Mouse (Mus musculus) limb, embryonic 14.5 days (tissue): ENCODE results near the gene Antxr1. TPM values are rescaled to one million over a fixed set of nuclear protein-coding genes. Genes with fewer than 3 reads are reported as not detected.

Experiments
- ATAC-seq: fragments of 200-750 bp; cut with Nextera tagmentation; 2 replicates; pipeline ENCODE4 v1.8.0; 2017; ENCODE audit warnings: low read depth, moderate number of reproducible peaks, moderate TSS enrichment; ENCODE audit not compliant: low FRiP score
- DNase-seq: peaks from one replicate; pipeline ENCODE4 v3.0.0-alpha.2; 2015; ENCODE audit warnings: low spot score
- H3K27ac ChIP-seq: fragments of 300-500 bp; sonication (generic); replicated peaks from 2 replicates; pipeline ENCODE4 v1.5.1; 2014; ENCODE audit warnings: low read depth, mild to moderate bottlenecking, low read length, moderate library complexity, mixed read lengths
- H3K27me3 ChIP-seq: fragments of 300-500 bp; sonication (generic); 2 replicates; pipeline ENCODE4 v1.6.1; 2014; ENCODE audit warnings: low read length, mixed read lengths; ENCODE audit not compliant: control insufficient read depth, insufficient read depth
- H3K36me3 ChIP-seq: fragments of 300-500 bp; sonication (generic); 2 replicates; pipeline ENCODE4 v1.6.1; 2014; ENCODE audit warnings: mild to moderate bottlenecking, low read length, moderate library complexity, mixed read lengths; ENCODE audit not compliant: control insufficient read depth, insufficient read depth
- H3K4me1 ChIP-seq: fragments of 300-500 bp; sonication (generic); 2 replicates; pipeline ENCODE4 v1.6.1; 2014; ENCODE audit warnings: antibody characterized with exemption, low read length, mixed read lengths; ENCODE audit not compliant: control insufficient read depth, insufficient read depth
- H3K4me2 ChIP-seq: fragments of 300-500 bp; sonication (generic); replicated peaks from 2 replicates; pipeline ENCODE4 v1.6.1; 2014; ENCODE audit warnings: low read depth, mild to moderate bottlenecking, low read length, moderate library complexity; ENCODE audit not compliant: severe bottlenecking
- H3K4me3 ChIP-seq: fragments of 300-500 bp; sonication (generic); replicated peaks from 2 replicates; pipeline ENCODE4 v1.5.1; 2014; ENCODE audit warnings: low read length
- H3K9ac ChIP-seq: fragments of 300-500 bp; sonication (generic); 2 replicates; pipeline ENCODE4 v1.6.1; 2014; ENCODE audit warnings: mild to moderate bottlenecking, low read depth, low read length, moderate library complexity; ENCODE audit not compliant: severe bottlenecking
- H3K9me3 ChIP-seq: fragments of 300-500 bp; sonication (generic); 2 replicates; pipeline ENCODE4 v1.6.1; 2016; ENCODE audit warnings: low read length; ENCODE audit not compliant: control insufficient read depth
- POLR2A ChIP-seq: fragments of 200-500 bp; IDR thresholded peaks from 2 replicates; pipeline ENCODE4 v1.8.0; 2012; ENCODE audit warnings: inconsistent platforms, mild to moderate bottlenecking, moderate library complexity, borderline replicate concordance; ENCODE audit not compliant: insufficient read depth, insufficient read length; ENCODE audit errors: extremely low read depth
- WGBS: fragments of 180-500 bp; shearing (Covaris S2); extraction: QIAGEN DNeasy Blood & Tissue Kit; methylation state at CpG from one replicate; pipeline ENCODE4 v1.1.7; 2014; 5-methylcytosine and 5-hydroxymethylcytosine counted together
- polyA plus RNA-seq, 2 experiments: library from polyadenylated mRNA; depleted of rRNA in 1 of 2; stranded (reverse) in 1 of 2; unstranded in 1 of 2; fragments of >200 nt; fragmentation: Nextera tagmentation in 1 of 2; extraction: Ambion mirVana in 1 of 2; gene quantifications; 2 replicates each; pipeline versions ENCODE4 v1.2.1 to v1.2.3; 2012 to 2014

Antxr1 gene
- polyA plus RNA-seq, 2 experiments = 33.8 to 75.7 TPM

- Histone ChIP-seq H3K4me1 (peaks cover 29% of the 10 kb centered on the region), H3K9ac (no peak overlapping the region), H3K9me3 (no peaks in the 10 kb centered on the region), H3K27ac (no peak overlapping the region), H3K4me2 (no peak overlapping the region), H3K36me3 (peaks cover 52% of the 10 kb centered on the region), H3K27me3 (no peaks in the 10 kb centered on the region), H3K4me3 (no peak overlapping the region)
- no peak for TF ChIP-seq POLR2A
- peak; percentile 30 for DNase-seq
- WGBS = 63% methylated on average over 3 of the region's 3 CpGs
- ATAC-seq = no peak
Measured at GRCm38 (mm10) chr6:87250701-87251100, 84.9 kb downstream of the Antxr1 start.

- DNase-seq (no peak), ATAC-seq (no peak)
- 58% methylated on average over 9 of the region's 9 CpGs for WGBS
- Histone ChIP-seq H3K9ac (no peak overlapping the region), H3K27me3 (no peaks in the 10 kb centered on the region), H3K4me2 (no peak overlapping the region), H3K27ac (no peak overlapping the region), H3K36me3 (peaks cover 42% of the 10 kb centered on the region), H3K9me3 (no peaks in the 10 kb centered on the region), H3K4me1 (peaks cover 30% of the 10 kb centered on the region), H3K4me3 (no peak overlapping the region)
- no peak for TF ChIP-seq POLR2A
Measured at GRCm38 (mm10) chr6:87248226-87248834, 87.3 kb downstream of the Antxr1 start.

DNA sequence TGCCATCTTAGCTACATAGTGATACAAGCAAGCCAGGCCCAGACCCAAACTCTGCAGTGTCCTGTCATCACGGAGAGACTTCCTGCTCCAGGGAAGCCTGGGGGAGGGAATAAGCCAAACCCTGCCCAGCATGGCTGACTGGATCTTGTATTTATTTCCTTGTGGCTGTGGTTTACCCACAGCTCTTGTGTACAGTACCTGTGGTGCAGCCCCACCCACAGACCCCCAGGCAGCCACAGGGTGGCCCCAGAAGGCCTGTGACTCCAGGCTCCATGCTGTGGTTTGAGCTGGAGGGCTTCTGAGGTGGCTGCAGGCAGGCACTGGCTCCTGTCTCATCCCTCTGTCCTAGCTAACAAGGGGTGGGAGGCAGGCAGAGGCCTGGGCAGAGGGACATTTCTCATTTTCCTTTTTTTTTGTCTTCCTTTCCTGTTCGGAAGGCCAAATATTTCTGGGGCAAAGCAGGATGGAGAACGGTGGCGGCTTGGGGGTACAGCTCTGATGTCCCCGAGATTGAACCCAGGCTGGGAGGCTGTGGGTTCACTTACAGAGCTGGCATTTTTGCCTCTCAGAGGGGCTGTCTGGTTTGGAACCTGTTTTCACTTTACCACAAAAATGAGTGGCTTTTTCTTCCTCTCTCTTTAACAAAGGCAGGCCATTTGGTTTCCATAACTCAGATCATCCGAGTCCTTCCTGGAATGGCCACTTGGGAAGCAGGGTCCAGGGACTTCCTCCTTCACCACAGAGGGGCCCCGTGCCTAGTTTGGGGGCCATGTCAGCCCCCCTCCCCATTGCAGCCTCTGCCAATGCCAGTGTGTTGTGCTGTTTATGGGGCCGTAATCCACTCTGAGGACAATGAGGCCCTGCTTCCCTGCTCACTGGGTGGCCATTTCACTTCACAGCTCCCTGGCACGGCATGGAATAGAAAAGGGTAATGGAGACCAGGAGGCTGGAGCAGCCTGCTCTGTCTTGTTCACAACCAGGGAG, 91.2 kb downstream of the Antxr1 start:
- H3K4me1 ChIP-seq = peaks cover 11% of the 10 kb centered on the region; the same call in 1 of the 2 replicates
- peak overlapping the region; percentile 33; the same call in 1 of the 2 replicates for H3K27ac ChIP-seq
- ATAC-seq = no peak
- H3K4me2 ChIP-seq = no peak overlapping the region
- H3K27me3 ChIP-seq = no peaks in the 10 kb centered on the region
- H3K36me3 ChIP-seq = peaks cover 68% of the 10 kb centered on the region
- 31% methylated on average over 9 of the region's 9 CpGs for WGBS
- DNase-seq = no peak
- H3K4me3 ChIP-seq = no peak overlapping the region
- H3K9me3 ChIP-seq = no peaks in the 10 kb centered on the region
- no peak overlapping the region for H3K9ac ChIP-seq
- TF ChIP-seq POLR2A = no peak

GRCm38 (mm10) chr6:87237260-87237659, 98.4 kb downstream of the Antxr1 start:
- 53% methylated on average over 4 of the region's 4 CpGs for WGBS
- Histone ChIP-seq H3K9me3 (no peaks in the 10 kb centered on the region), H3K27me3 (no peaks in the 10 kb centered on the region), H3K9ac (no peak overlapping the region), H3K4me2 (no peak overlapping the region), H3K4me3 (no peak overlapping the region), H3K27ac (no peak overlapping the region), H3K36me3 (peaks cover 58% of the 10 kb centered on the region), H3K4me1 (peaks cover 7% of the 10 kb centered on the region; the same call in 1 of the 2 replicates)
- no peak for TF ChIP-seq POLR2A
- ATAC-seq (no peak), DNase-seq (no peak)

GRCm38 (mm10) chr6:87236061-87236460, 99.6 kb downstream of the Antxr1 start:
- Histone ChIP-seq H3K27me3 (no peaks in the 10 kb centered on the region), H3K4me3 (no peak overlapping the region), H3K36me3 (peaks cover 56% of the 10 kb centered on the region), H3K4me1 (peaks cover 7% of the 10 kb centered on the region; the same call in 1 of the 2 replicates), H3K9ac (no peak overlapping the region), H3K4me2 (no peak overlapping the region), H3K9me3 (no peaks in the 10 kb centered on the region), H3K27ac (no peak overlapping the region)
- no peak for DNase-seq
- TF ChIP-seq POLR2A = no peak
- WGBS = 15% methylated on average over 8 of the region's 8 CpGs
- 0 out of 2 replicates have a peak, but pooled peaks have one; percentile 26 for ATAC-seq
